Mouse (Mus musculus) layer of hippocampus, adult 8-10 months (tissue): ENCODE data around the gene Ccnl2. TPM values are rescaled to one million over a fixed set of nuclear protein-coding genes. Genes with fewer than 3 reads are reported as not detected.
A peak's percentile ranks its signal among the peaks of the same experiment; 100 is the strongest.

Experiments
- DNase-seq, 2 experiments: peaks; one replicate each; pipeline ENCODE4 v3.0.0; 2022; ENCODE audit warnings: low spot score in 2 of 2
- microRNA-seq, 2 experiments: library from miRNA; unstranded; fragments of <30 nt; microRNA quantifications; one replicate each; pipeline ENCODE4 v1.2.0; 2022
- total RNA-seq, 4 experiments: library from RNA; stranded (reverse); gene quantifications; 2 replicates each; pipeline ENCODE4 v1.2.4; 2022

Ccnl2 gene
- total RNA-seq, 4 experiments from 2014 or later, result 69.6 to 104 (median 79.7) TPM

GRCm38 (mm10) chr4:155863001-155863400, 50.7 kb downstream of the Ccnl2 start, which contains the start of gene Tas1r3:
Gene Tas1r3, minus strand, starts transcription at chr4:155863362.
- peak in 1 of 2 experiments; percentile 4 for DNase-seq

GRCm38 (mm10) chr4:155868614-155869298, 56.5 kb downstream of the Ccnl2 start:
- peak in 1 of 2 experiments; percentile 11 for DNase-seq

GRCm38 (mm10) chr4:155869317-155870033, 57.2 kb downstream of the Ccnl2 start, which contains the start of the genes Cptp and Ints11:
Gene Cptp, minus strand, starts transcription at chr4:155869440.
Gene Ints11, plus strand, starts transcription at chr4:155869546.
- DNase-seq, result peak; percentile 94 to 95

- no peak for DNase-seq
These were observed 59.1 kb downstream of the Ccnl2 start for GRCm38 (mm10) chr4:155871404-155871803.

Small RNAs within 50 kb of the gene (microRNA-seq; reads per million reads assigned to microRNA genes)
- 0 reads per million in 2 experiments for gene Gm27743

Other genes with a start within 250 kb of the Ccnl2 start
- 10 to 100 TPM; 36.1 to 48.6 (median 42.5) TPM for gene Slc35e2, start 211.1 kb upstream of the Ccnl2 start, total RNA-seq
- gene Cdk11b, start 187.6 kb upstream of the Ccnl2 start, total RNA-seq, result 10 to 100 TPM; 42.1 to 54.8 (median 46.9) TPM
- not detected for gene Gm10563, start 167.1 kb upstream of the Ccnl2 start, total RNA-seq
- gene Mmp23, start 159.1 kb upstream of the Ccnl2 start, total RNA-seq, result 1 to 10 TPM; 2.8 to 5.0 (median 3.5) TPM
- 100 to 1,000 TPM; 101 to 122 (median 113) TPM for gene Mib2, start 143.3 kb upstream of the Ccnl2 start, total RNA-seq
- 10 to 100 TPM; 22.6 to 30.6 (median 26.6) TPM for gene Fndc10, start 118.1 kb upstream of the Ccnl2 start, total RNA-seq
- 10 to 100 TPM; 86.8 to 99.4 (median 88.9) TPM for gene Ssu72, start 107.7 kb upstream of the Ccnl2 start, total RNA-seq
- 10 to 100 TPM; 32.7 to 35.8 (median 34.4) TPM for gene Tmem240, start 77.7 kb upstream of the Ccnl2 start, total RNA-seq
- gene Atad3a, start 51.4 kb upstream of the Ccnl2 start, total RNA-seq, result 10 to 100 TPM; 62.3 to 79.7 (median 65.0) TPM
- 10 to 100 TPM; 13.3 to 14.9 (median 14.2) TPM for gene Vwa1, start 37.8 kb upstream of the Ccnl2 start, total RNA-seq
- 10 to 100 TPM; 30.2 to 36.9 (median 34.5) TPM for gene Tmem88b, start 26.6 kb upstream of the Ccnl2 start, total RNA-seq
- gene Ankrd65, start 22.1 kb upstream of the Ccnl2 start, total RNA-seq, result not detected
- 10 to 100 TPM; 74.2 to 85.2 (median 78.2) TPM for gene Mrpl20, start 9.6 kb upstream of the Ccnl2 start, total RNA-seq
- gene Aurkaip1, start 18.8 kb downstream of the Ccnl2 start, total RNA-seq, result 100 to 1,000 TPM in 1 of 4 experiments, 10 to 100 TPM in 3; 95.2 to 103 (median 97.9) TPM
- gene Mxra8, start 27.2 kb downstream of the Ccnl2 start, total RNA-seq, result 10 to 100 TPM in 2 of 4 experiments, 1 to 10 TPM in 2; 7.4 to 10.9 (median 9.6) TPM
- gene Dvl1, start 34.9 kb downstream of the Ccnl2 start, total RNA-seq, result 10 to 100 TPM; 71.0 to 91.3 (median 82.6) TPM
- under 1 TPM; 0.25 to 0.32 (median 0.31) TPM for gene Tas1r3, start 50.9 kb downstream of the Ccnl2 start, total RNA-seq
- gene Cptp, start 57.0 kb downstream of the Ccnl2 start, total RNA-seq, result 10 to 100 TPM; 27.8 to 41.9 (median 29.5) TPM
- gene Ints11, start 57.1 kb downstream of the Ccnl2 start, total RNA-seq, result 10 to 100 TPM; 30.5 to 40.2 (median 35.9) TPM
- 10 to 100 TPM; 54.8 to 64.2 (median 57.7) TPM for gene Pusl1, start 79.3 kb downstream of the Ccnl2 start, total RNA-seq
- 100 to 1,000 TPM; 116 to 124 (median 120) TPM for gene Acap3, start 79.3 kb downstream of the Ccnl2 start, total RNA-seq
- 10 to 100 TPM; 58.5 to 69.0 (median 66.3) TPM for gene Ube2j2, start 131.3 kb downstream of the Ccnl2 start, total RNA-seq
- 10 to 100 TPM; 13.6 to 29.5 (median 18.1) TPM for gene C1qtnf12, start 149.8 kb downstream of the Ccnl2 start, total RNA-seq
- gene B3galt6, start 180.2 kb downstream of the Ccnl2 start, total RNA-seq, result 10 to 100 TPM in 1 of 4 experiments, 1 to 10 TPM in 3; 9.2 to 11.3 (median 9.7) TPM
- 100 to 1,000 TPM; 202 to 230 (median 217) TPM for gene Sdf4, start 180.4 kb downstream of the Ccnl2 start, total RNA-seq
- 1 to 10 TPM; 1.1 to 3.5 (median 2.0) TPM for gene Tnfrsf4, start 201.4 kb downstream of the Ccnl2 start, total RNA-seq
- not detected for gene Tnfrsf18, start 213.7 kb downstream of the Ccnl2 start, total RNA-seq
- under 1 TPM in 3 of 4 experiments, not detected in 1; 0.27 to 0.80 (median 0.45) TPM for gene Ttll10, start 246.9 kb downstream of the Ccnl2 start, total RNA-seq